ENCODE assay signal across 8 mouse cellular contexts in genomic region chr4:101647196-101647905, GRCm38 (mm10). TPM values are rescaled to one million over a fixed set of nuclear protein-coding genes. Genes with fewer than 3 reads are reported as not detected.
A peak's percentile ranks its signal among the peaks of the same experiment; 100 is the strongest.
DNase-seq lines count a peak whose midpoint lies in the region; ATAC-seq lines count a peak whose summit lies in the region.

Gene Leprot (plus strand): TSS chr4:101647718.

- H3K27ac ChIP-seq in hindbrain, embryonic 15.5 days (replicated peaks) = peak within 1 kb of the TSS; percentile 91

- 1% methylated on average over 38 of the region's 39 CpGs for WGBS in hindbrain, embryonic 15.5 days

- peak; percentile 98 for ATAC-seq in hindbrain, embryonic 15.5 days (ENCODE audit: low FRiP score, low read depth)

- H3K4me2 ChIP-seq in hindbrain, embryonic 15.5 days = peak within 1 kb of the TSS; percentile 55

- H3K36me3 ChIP-seq in hindbrain, embryonic 15.5 days = peaks cover 6% of the 10 kb centered on the region; the same call in 1 of the 2 replicates

- H3K27me3 ChIP-seq in hindbrain, embryonic 15.5 days = no peaks in the 10 kb centered on the region

- no peaks in the 10 kb centered on the region for H3K9me3 ChIP-seq in hindbrain, embryonic 15.5 days

- peak; percentile 89 for DNase-seq in T-cell, adult 2 months (ENCODE audit: low spot score)
- peak; percentile 97 to 100 for DNase-seq in cerebellum, postnatal 36 days
- peak; percentile 100 for DNase-seq in frontal cortex, postnatal 36 days (ENCODE audit: low spot score in 2 of 2)
- peak; percentile 100 for DNase-seq in left cerebral cortex, adult 11 months (ENCODE audit: low spot score)
- peak; percentile 100 for DNase-seq in lung, postnatal 4 days
- peak; percentile 96 for DNase-seq in retina, postnatal 7 days (ENCODE audit: low read depth, low spot score)
- peak; percentile 92 for DNase-seq in urinary bladder, adult 2 months (ENCODE audit: low spot score)

- H3K9ac ChIP-seq in hindbrain, embryonic 15.5 days = peak within 1 kb of the TSS; percentile 77

- peaks cover 20% of the 10 kb centered on the region for H3K4me1 ChIP-seq in hindbrain, embryonic 15.5 days (replicated peaks)

- H3K4me3 ChIP-seq in hindbrain, embryonic 15.5 days = peak within 1 kb of the TSS; percentile 66

RNA-seq across cellular contexts. Expression of gene Leprot, which starts in this region (rescaled TPM):
- 84.5 and 91.3 TPM in 2 replicates for polyA plus RNA-seq in hindbrain, embryonic 15.5 days (2015; fragmentation: Nextera tagmentation; extraction: Ambion mirVana)
- 139 and 158 TPM in 2 replicates for polyA plus RNA-seq in urinary bladder, adult 2 months (2012; rRNA removed)

Comparison
In these comparisons a context has a peak if more than half of its experiments do, and no peak if none do; other contexts are left out.
1. Peak in every context shown above with its lines: DNase-seq, ATAC-seq, H3K4me3 ChIP-seq and H3K27ac ChIP-seq.